8 mouse cellular contexts compared by ENCODE assay signal in genomic region chr6:99810974-99811798, GRCm38 (mm10).
A peak's percentile ranks its signal among the peaks of the same experiment; 100 is the strongest.
DNase-seq lines count a peak whose midpoint lies in the region; ATAC-seq lines count a peak whose summit lies in the region.

No protein-coding gene starts in this region.

- ATAC-seq in embryonic facial prominence, embryonic 12.5 days (ENCODE audit: insufficient number of reproducible peaks, insufficient read depth, low FRiP score, low TSS enrichment): no peak
- no peak for ATAC-seq in heart, embryonic 13.5 days (ENCODE audit: extremely low read depth, insufficient number of reproducible peaks, low FRiP score, low TSS enrichment)

- no peaks in the 10 kb centered on the region for H3K36me3 ChIP-seq in embryonic facial prominence, embryonic 12.5 days
- no peaks in the 10 kb centered on the region for H3K36me3 ChIP-seq in heart, embryonic 13.5 days

- 60% methylated on average over 9 of the region's 9 CpGs for WGBS in embryonic facial prominence, embryonic 12.5 days
- 55% methylated on average over 9 of the region's 9 CpGs for WGBS in heart, embryonic 13.5 days

- 0 out of 2 replicates have a peak, but pooled peaks cover 2% of the 10 kb centered on the region for H3K27me3 ChIP-seq in embryonic facial prominence, embryonic 12.5 days
- peaks cover 46% of the 10 kb centered on the region for H3K27me3 ChIP-seq in heart, embryonic 13.5 days (replicated peaks)

- intact Hi-C loops in left cerebral cortex, postnatal 36 days (cut with DNase I): no loop called here

- H3K4me3 ChIP-seq in embryonic facial prominence, embryonic 12.5 days: no peak overlapping the region
- H3K4me3 ChIP-seq in heart, embryonic 13.5 days: no peak overlapping the region

- H3K9me3 ChIP-seq in embryonic facial prominence, embryonic 12.5 days: no peaks in the 10 kb centered on the region
- H3K9me3 ChIP-seq in heart, embryonic 13.5 days: no peaks in the 10 kb centered on the region

- 0 out of 2 replicates have a peak overlapping the region, but pooled peaks have one; percentile 11 for H3K27ac ChIP-seq in embryonic facial prominence, embryonic 12.5 days
- peak overlapping the region; percentile 41 for H3K27ac ChIP-seq in heart, embryonic 13.5 days (replicated peaks)

- peaks cover 10% of the 10 kb centered on the region for H3K4me1 ChIP-seq in embryonic facial prominence, embryonic 12.5 days
- peaks cover 15% of the 10 kb centered on the region for H3K4me1 ChIP-seq in heart, embryonic 13.5 days

- no peak overlapping the region for H3K9ac ChIP-seq in embryonic facial prominence, embryonic 12.5 days
- no peak overlapping the region for H3K9ac ChIP-seq in heart, embryonic 13.5 days

- no peak overlapping the region for H3K4me2 ChIP-seq in embryonic facial prominence, embryonic 12.5 days (replicated peaks)
- H3K4me2 ChIP-seq in heart, embryonic 13.5 days: no peak overlapping the region

- peak; percentile 14 to 37 for DNase-seq in left cerebral cortex, adult 18-20 months (ENCODE audit: low spot score in 2 of 2)
- DNase-seq in left cerebral cortex, postnatal 36 days (ENCODE audit: low spot score in 2 of 2): no peak
- peak; percentile 72 to 77 for DNase-seq in kidney, postnatal 4 days
- peak; percentile 69 for DNase-seq in ovary, adult 18-20 months (ENCODE audit: low spot score)
- no peak for DNase-seq in embryo, embryonic 9.5 days (ENCODE audit: extremely low spot score)
- no peak for DNase-seq in neural tube, embryonic 10.5 days (ENCODE audit: extremely low spot score, low spot score)

Comparison
In these comparisons a context has a peak if more than half of its experiments do, and no peak if none do; other contexts are left out.
1. DNase-seq: peak in left cerebral cortex, adult 18-20 months (2 of 2), kidney, postnatal 4 days (2 of 2) and ovary, adult 18-20 months (single experiment); none in left cerebral cortex, postnatal 36 days (0 of 2), embryo, embryonic 9.5 days (single experiment) and neural tube, embryonic 10.5 days (single experiment).